Mouse (Mus musculus): Measurements from ENCODE around the gene Urod. TPM values are rescaled to one million over a fixed set of nuclear protein-coding genes. Genes with fewer than 3 reads are reported as not detected.
A peak's percentile ranks its signal among the peaks of the same experiment; 100 is the strongest.

Urod gene
- total and polyA plus RNA-seq, 3 experiments = 77.1 to 91.9 (median 86.7) TPM

GRCm38 (mm10) chr4:117023469-117023868 lies 29.3 kb upstream of the Urod start:
- no peak for DNase-seq
- TF ChIP-seq EP300 (IDR thresholded peaks at IDR 0.05; ENCODE audit: insufficient read depth, low read depth, low read length) = no peak
- H3K4me3 ChIP-seq = no peak overlapping the region
- no peaks in the 10 kb centered on the region for H3K4me1 ChIP-seq (ENCODE audit: control insufficient read depth, insufficient read depth, low read length)
- H3K79me2 ChIP-seq (replicated peaks; ENCODE audit: control insufficient read depth, insufficient read depth, low read length) = no peaks in the 10 kb centered on the region
- no peak overlapping the region for H3K27ac ChIP-seq
- H3K27me3 ChIP-seq (ENCODE audit: control insufficient read depth, insufficient read depth, low read length) = no peaks in the 10 kb centered on the region
- WGBS = 92% methylated on average over 4 of the region's 4 CpGs
- H3K9ac ChIP-seq (ENCODE audit: low read depth, low read length) = no peak overlapping the region
- intact Hi-C loops (cut with DNase I) = no loop called here
- H3K36me3 ChIP-seq (ENCODE audit: control insufficient read depth, insufficient read depth, low read length) = no peaks in the 10 kb centered on the region

DNA sequence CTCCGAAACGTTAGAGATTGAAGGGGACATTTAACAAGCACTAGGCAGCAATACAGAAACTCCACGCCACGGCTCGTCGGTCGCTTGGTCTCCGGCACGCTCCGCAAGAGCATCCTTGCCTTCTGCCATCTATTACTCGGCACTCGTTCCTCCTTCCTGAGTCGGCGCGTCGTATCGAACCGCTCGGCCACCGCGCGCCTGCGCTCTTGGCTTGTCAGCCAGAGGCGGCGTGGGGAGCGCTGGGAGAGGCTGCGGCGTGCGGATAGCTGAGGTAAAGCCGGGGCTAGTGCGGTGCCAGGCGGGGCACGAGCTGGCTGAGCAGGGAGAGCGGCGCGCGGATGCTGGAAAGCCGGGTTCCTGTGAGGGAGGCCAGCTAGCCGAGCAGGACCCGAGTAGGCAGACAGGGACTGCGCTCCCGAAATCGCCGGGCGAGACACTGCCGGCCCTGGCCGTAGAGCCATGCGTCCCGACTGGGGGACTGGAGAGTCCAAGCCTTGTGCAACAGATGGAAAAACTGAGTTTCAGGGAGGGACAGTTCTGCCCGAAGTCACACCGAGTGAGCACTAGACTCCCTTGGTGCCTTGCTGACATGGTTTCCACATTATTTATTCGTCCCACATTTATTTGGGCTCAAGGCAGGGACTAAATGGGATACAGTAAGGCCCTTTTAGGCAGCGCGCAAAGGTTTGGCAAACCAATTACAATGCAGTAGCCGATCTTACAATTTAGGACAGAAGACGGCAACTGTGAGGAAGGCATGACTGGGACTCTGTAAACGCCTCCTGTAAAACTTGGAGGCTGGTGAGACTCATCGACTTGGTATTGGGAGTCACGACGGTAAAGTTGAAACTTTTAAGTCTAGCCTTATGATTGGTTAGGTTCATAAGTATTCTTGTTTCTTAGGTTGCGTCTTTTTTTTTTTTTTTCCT lies 25.3 kb upstream of the Urod start, which contains the start of gene Eif2b3:
Gene Eif2b3 (plus strand): TSS at position 197 of the 929 bp plus-strand sequence.
- WGBS = under 1% methylated on average over 61 of the region's 61 CpGs
- H3K27ac ChIP-seq = peak within 1 kb of the TSS; percentile 70
- H3K4me1 ChIP-seq (ENCODE audit: control insufficient read depth, insufficient read depth, low read length) = no peaks in the 10 kb centered on the region
- H3K27me3 ChIP-seq (ENCODE audit: control insufficient read depth, insufficient read depth, low read length) = no peaks in the 10 kb centered on the region
- peak; percentile 92 for DNase-seq
- H3K9ac ChIP-seq (ENCODE audit: low read depth, low read length) = peak within 1 kb of the TSS; percentile 91
- H3K79me2 ChIP-seq (replicated peaks; ENCODE audit: control insufficient read depth, insufficient read depth, low read length) = no peaks in the 10 kb centered on the region
- no peaks in the 10 kb centered on the region for H3K36me3 ChIP-seq (ENCODE audit: control insufficient read depth, insufficient read depth, low read length)
- H3K4me3 ChIP-seq = peak within 1 kb of the TSS; percentile 76
- intact Hi-C loops (cut with DNase I) = loop anchor here (2.0 to 5.0 kb wide), 2 partner anchors 25 to 103 kb away; partner anchors contain the start of genes Hectd3 and Urod
- TF ChIP-seq POLR2A (IDR thresholded peaks at IDR 0.05; ENCODE audit: insufficient read depth, low read depth, low read length) (peak; percentile 78), CTCF (IDR thresholded peaks at IDR 0.05) (peak; percentile 30), EP300 (IDR thresholded peaks at IDR 0.05; ENCODE audit: insufficient read depth, low read depth, low read length) (0 out of 2 replicates have a peak, but pooled peaks have one; percentile 35)

DNA sequence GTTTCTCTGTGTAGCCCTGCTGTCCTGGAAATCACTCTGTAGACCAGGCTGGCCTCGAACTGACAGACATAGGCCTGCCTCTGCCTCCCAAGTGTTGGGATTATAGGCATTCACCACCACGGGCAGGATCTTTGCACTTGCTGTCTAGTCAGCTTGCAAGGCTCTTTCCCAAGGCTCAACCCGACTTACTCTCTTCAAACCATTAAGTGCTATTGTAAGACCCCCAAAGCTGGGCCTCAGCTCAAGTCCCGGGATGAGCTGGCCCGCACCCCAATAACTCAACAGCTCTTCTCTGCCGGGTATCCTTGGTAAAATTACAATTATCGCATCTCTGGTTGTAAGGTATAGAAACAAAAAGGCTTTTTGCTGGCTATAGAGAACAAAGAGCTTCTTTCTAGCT lies 24.1 kb upstream of the Urod start:
- no peaks in the 10 kb centered on the region for H3K79me2 ChIP-seq (replicated peaks; ENCODE audit: control insufficient read depth, insufficient read depth, low read length)
- H3K4me1 ChIP-seq (ENCODE audit: control insufficient read depth, insufficient read depth, low read length) = no peaks in the 10 kb centered on the region
- H3K27ac ChIP-seq = no peak overlapping the region
- H3K4me3 ChIP-seq = no peak overlapping the region
- 87% methylated on average over 7 of the region's 7 CpGs for WGBS
- no peak overlapping the region for H3K9ac ChIP-seq (ENCODE audit: low read depth, low read length)
- no peaks in the 10 kb centered on the region for H3K36me3 ChIP-seq (ENCODE audit: control insufficient read depth, insufficient read depth, low read length)
- TF ChIP-seq EP300 (IDR thresholded peaks at IDR 0.05; ENCODE audit: insufficient read depth, low read depth, low read length) (no peak), CTCF (IDR thresholded peaks at IDR 0.05) (no peak), POLR2A (IDR thresholded peaks at IDR 0.05; ENCODE audit: insufficient read depth, low read depth, low read length) (no peak)
- H3K27me3 ChIP-seq (ENCODE audit: control insufficient read depth, insufficient read depth, low read length) = no peaks in the 10 kb centered on the region
- intact Hi-C loops (cut with DNase I) = loop anchor here (2.0 to 5.0 kb wide), 2 partner anchors 24 to 104 kb away; partner anchors contain the start of genes Hectd3 and Urod
- DNase-seq = no peak

GRCm38 (mm10) chr4:117017738-117018137 lies 23.5 kb upstream of the Urod start:
- H3K27ac ChIP-seq = no peak overlapping the region
- intact Hi-C loops (cut with DNase I) = loop anchor here (2.0 to 5.0 kb wide), 2 partner anchors 23 to 105 kb away; partner anchors contain the start of genes Hectd3 and Urod
- H3K79me2 ChIP-seq (replicated peaks; ENCODE audit: control insufficient read depth, insufficient read depth, low read length) = no peaks in the 10 kb centered on the region
- no peaks in the 10 kb centered on the region for H3K36me3 ChIP-seq (ENCODE audit: control insufficient read depth, insufficient read depth, low read length)
- TF ChIP-seq EP300 (IDR thresholded peaks at IDR 0.05; ENCODE audit: insufficient read depth, low read depth, low read length) = no peak
- 0 out of 2 replicates have a peak, but pooled peaks have one; percentile 7 for TF ChIP-seq CTCF (IDR thresholded peaks at IDR 0.05)
- no peak for TF ChIP-seq POLR2A (IDR thresholded peaks at IDR 0.05; ENCODE audit: insufficient read depth, low read depth, low read length)
- WGBS = 85% methylated on average over 2 of the region's 2 CpGs
- H3K4me1 ChIP-seq (ENCODE audit: control insufficient read depth, insufficient read depth, low read length) = no peaks in the 10 kb centered on the region
- H3K4me3 ChIP-seq = no peak overlapping the region
- H3K9ac ChIP-seq (ENCODE audit: low read depth, low read length) = no peak overlapping the region
- no peak for DNase-seq
- H3K27me3 ChIP-seq (ENCODE audit: control insufficient read depth, insufficient read depth, low read length) = no peaks in the 10 kb centered on the region

DNA sequence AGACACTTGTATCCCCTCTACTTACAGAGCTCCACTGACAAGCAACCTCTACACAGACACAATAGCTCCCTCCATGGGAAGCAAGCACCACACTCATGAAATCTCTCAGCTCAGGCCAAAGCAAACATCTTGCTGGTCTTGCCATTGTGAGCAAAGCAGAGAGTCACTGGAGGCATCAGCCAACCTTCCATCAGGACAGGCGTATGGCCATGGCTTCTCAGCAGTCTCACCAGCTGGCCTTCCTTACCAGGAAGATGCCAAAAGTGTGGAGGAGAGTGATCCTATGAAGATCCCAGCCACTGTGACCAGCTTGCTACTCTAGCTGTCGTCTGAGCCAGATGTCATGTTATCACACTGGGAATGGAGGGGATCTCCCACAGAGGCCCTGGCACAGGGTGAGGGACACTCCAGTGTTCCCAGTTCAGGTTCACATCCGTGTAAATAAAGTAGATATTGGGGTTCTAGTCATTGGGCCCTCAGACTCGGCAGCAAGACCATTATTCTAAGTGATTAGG lies 20.7 kb upstream of the Urod start:
- no peaks in the 10 kb centered on the region for H3K79me2 ChIP-seq (replicated peaks; ENCODE audit: control insufficient read depth, insufficient read depth, low read length)
- H3K27me3 ChIP-seq (ENCODE audit: control insufficient read depth, insufficient read depth, low read length) = no peaks in the 10 kb centered on the region
- no peak for DNase-seq
- no peaks in the 10 kb centered on the region for H3K36me3 ChIP-seq (ENCODE audit: control insufficient read depth, insufficient read depth, low read length)
- no peak overlapping the region for H3K27ac ChIP-seq
- no peak overlapping the region for H3K9ac ChIP-seq (ENCODE audit: low read depth, low read length)
- no peak overlapping the region for H3K4me3 ChIP-seq
- 47% methylated on average over 4 of the region's 4 CpGs for WGBS
- no peaks in the 10 kb centered on the region for H3K4me1 ChIP-seq (ENCODE audit: control insufficient read depth, insufficient read depth, low read length)
- TF ChIP-seq EP300 (IDR thresholded peaks at IDR 0.05; ENCODE audit: insufficient read depth, low read depth, low read length) (no peak), CTCF (IDR thresholded peaks at IDR 0.05) (no peak), POLR2A (IDR thresholded peaks at IDR 0.05; ENCODE audit: insufficient read depth, low read depth, low read length) (no peak)
- intact Hi-C loops (cut with DNase I) = loop anchor here (5.0 kb wide), 1 partner anchor 107 kb away; no protein-coding TSS in a partner anchor
